Mouse (Mus musculus): ENCODE data around the gene Sohlh1. TPM values are rescaled to one million over a fixed set of nuclear protein-coding genes. Genes with fewer than 3 reads are reported as not detected.
A peak's percentile ranks its signal among the peaks of the same experiment; 100 is the strongest.

The Sohlh1 gene
- polyA plus RNA-seq, 1 experiment from 2014 or later, result not detected

DNA sequence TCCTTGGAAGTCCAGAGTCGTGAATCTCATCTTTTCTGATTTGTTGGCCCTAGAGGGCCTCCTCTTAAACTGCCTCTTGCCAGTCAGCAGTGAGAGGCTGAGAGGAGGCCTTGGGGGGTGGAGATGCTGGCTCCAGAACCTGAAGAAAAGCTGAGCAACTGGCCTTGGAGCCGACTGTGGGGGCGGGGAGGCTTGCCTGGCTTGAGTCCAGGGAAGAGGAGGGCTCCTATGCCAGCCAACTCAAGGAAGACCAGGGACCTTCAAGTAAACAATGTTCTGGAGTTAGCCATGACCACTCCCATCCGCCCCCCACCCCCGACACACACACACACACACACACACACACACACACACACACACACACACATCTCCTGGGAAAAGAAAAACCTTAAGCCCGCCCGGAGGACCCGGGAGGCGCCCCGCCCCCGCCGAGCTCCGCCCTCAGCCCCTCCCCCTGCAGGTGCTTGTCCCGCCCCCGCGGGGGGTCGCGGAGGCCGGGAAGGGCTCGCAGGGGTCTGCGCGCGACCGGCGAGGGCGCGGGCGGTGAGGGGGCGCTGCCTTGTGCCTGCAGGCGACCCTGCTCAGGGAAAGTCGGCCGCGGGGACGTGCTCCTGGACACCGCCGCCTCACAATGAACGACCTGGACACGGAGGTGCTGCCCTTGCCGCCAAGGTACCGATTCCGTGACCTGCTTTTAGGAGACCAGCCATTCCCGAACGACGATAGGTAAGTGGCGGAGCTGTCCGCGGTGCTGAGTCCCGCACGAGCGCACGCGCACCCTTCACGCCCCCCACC lies 16.5 kb upstream of the Sohlh1 start, which contains the start of gene Kcnt1:
Gene Kcnt1 (plus strand): TSS at position 398 of the 795 bp plus-strand sequence.
- WGBS, result 1% methylated on average over 32 of the region's 53 CpGs
- Histone ChIP-seq H3K9me3 (no peaks in the 10 kb centered on the region), H3K4me3 (peak within 1 kb of the TSS; percentile 37), H3K4me2 (peak within 1 kb of the TSS; percentile 84), H3K27ac (no peak within 1 kb of the TSS), H3K36me3 (no peaks in the 10 kb centered on the region), H3K9ac (no peak within 1 kb of the TSS), H3K27me3 (peaks cover 50% of the 10 kb centered on the region), H3K4me1 (peaks cover 14% of the 10 kb centered on the region)
- no peak for ATAC-seq (ENCODE audit: insufficient number of reproducible peaks, low FRiP score, low TSS enrichment, low read depth)

DNA sequence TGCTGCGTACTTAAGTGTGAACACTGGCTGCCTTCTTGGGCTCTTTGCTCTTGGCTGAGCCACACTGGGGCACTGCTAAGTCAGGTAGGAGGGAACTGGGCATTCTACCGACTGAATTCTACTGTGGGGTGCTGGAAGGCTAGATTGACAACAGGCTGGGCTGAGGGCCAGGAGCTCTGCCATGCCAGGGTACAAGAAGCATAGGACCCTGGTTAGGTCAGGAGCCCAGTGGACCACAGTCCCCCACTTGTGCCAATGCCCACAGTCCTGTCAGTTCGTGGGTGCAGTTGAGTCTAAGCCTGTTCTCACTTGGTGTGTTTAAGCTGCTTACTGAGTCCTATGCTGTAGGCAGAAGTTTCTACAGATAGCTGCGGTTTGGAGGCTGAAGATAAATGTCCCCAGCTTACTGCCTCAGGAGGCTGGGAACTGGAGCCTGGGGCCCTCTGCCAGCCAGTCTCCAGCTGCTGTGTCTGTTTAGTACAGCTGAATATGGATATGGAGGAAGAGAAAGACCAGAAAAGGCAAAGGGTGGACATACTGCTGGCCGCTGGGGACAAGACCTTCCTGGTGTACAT lies 15.7 kb upstream of the Sohlh1 start:
- 55% methylated on average over 5 of the region's 5 CpGs for WGBS
- H3K9me3 ChIP-seq, result no peaks in the 10 kb centered on the region
- no peak for ATAC-seq (ENCODE audit: insufficient number of reproducible peaks, low FRiP score, low TSS enrichment, low read depth)
- H3K9ac ChIP-seq, result no peak overlapping the region
- H3K4me2 ChIP-seq, result peak overlapping the region; percentile 84
- H3K4me3 ChIP-seq, result no peak overlapping the region
- H3K27me3 ChIP-seq, result peaks cover 50% of the 10 kb centered on the region
- no peak overlapping the region for H3K27ac ChIP-seq
- no peaks in the 10 kb centered on the region for H3K36me3 ChIP-seq
- H3K4me1 ChIP-seq, result peaks cover 14% of the 10 kb centered on the region

DNA sequence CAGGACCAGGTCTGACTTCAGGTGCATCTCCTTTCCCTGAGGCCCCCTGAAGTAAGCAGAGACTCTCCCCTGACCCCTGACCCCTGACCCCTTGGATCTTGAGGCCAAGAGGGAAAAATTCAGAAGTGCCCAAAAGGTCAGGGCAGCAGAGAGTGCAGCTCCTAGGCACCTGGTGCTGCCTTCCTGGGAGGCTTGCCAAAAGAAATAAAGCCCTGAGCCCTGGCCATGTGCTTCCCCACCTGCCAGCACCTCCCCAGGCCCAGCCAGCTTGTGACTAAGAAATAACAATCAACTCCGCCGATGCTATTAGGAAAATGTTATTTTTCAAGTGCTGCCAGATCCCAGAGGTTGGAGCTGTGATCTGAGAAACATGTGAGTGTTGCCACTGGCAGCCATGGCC lies 15.0 kb upstream of the Sohlh1 start:
- Histone ChIP-seq H3K9ac (no peak overlapping the region), H3K27ac (no peak overlapping the region), H3K4me3 (no peak overlapping the region), H3K9me3 (no peaks in the 10 kb centered on the region), H3K4me2 (no peak overlapping the region), H3K27me3 (peaks cover 47% of the 10 kb centered on the region), H3K36me3 (no peaks in the 10 kb centered on the region), H3K4me1 (peaks cover 14% of the 10 kb centered on the region)
- ATAC-seq (ENCODE audit: insufficient number of reproducible peaks, low FRiP score, low TSS enrichment, low read depth), result no peak
- WGBS, result 50% methylated on average over 2 of the region's 2 CpGs

DNA sequence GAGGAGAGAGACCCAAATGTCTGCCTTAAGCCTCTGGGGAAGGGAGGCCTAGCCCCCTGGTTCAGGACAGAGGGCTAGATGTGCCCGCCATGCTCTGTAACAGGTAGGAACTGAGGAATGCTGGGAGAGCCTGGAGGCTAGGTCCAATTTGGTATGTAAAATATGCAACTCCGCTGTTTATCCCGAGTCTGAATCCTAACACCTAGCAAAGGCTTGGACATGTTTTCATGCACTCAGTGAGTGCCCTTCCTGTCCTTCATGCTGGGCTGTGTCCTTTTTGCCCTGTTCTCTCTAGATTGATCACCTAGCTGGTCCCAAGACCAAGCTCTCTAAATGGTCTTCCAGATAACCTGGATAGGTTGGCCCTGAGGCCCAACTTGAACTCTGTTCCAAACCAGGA lies 12.8 kb upstream of the Sohlh1 start:
- Histone ChIP-seq H3K9ac (no peak overlapping the region), H3K9me3 (no peaks in the 10 kb centered on the region), H3K4me3 (no peak overlapping the region), H3K4me1 (peaks cover 14% of the 10 kb centered on the region), H3K27ac (no peak overlapping the region), H3K4me2 (no peak overlapping the region), H3K36me3 (no peaks in the 10 kb centered on the region), H3K27me3 (peaks cover 28% of the 10 kb centered on the region)
- no peak for ATAC-seq (ENCODE audit: insufficient number of reproducible peaks, low FRiP score, low TSS enrichment, low read depth)
- WGBS, result 66% methylated on average over 3 of the region's 3 CpGs

DNA sequence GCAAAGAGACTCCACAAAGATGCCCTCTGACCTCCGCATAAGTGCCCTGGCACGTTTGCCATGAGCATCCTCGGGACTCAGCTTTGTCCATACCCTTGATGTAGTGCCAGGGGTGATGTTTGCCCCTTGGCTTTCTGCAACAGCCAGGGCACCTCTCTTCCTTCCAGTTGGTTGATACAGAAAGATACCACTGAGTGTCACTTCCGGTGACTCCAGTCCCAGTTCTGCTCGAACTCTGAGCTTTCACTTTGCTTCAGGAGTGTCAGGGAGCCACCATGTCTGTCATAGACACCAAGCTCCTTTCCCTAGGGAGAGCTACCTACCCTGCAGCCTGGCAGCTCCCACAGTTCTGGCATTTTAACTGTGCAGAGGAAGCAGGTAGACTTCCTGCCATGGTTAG lies 7.0 kb upstream of the Sohlh1 start:
- no peak overlapping the region for H3K4me3 ChIP-seq
- H3K4me2 ChIP-seq, result no peak overlapping the region
- H3K9me3 ChIP-seq, result no peaks in the 10 kb centered on the region
- H3K27ac ChIP-seq, result no peak overlapping the region
- no peak for ATAC-seq (ENCODE audit: insufficient number of reproducible peaks, low FRiP score, low TSS enrichment, low read depth)
- 84% methylated on average over 5 of the region's 5 CpGs for WGBS
- H3K4me1 ChIP-seq, result 0 out of 2 replicates have a peak, but pooled peaks cover 5% of the 10 kb centered on the region
- H3K27me3 ChIP-seq, result no peaks in the 10 kb centered on the region
- H3K9ac ChIP-seq, result no peak overlapping the region
- H3K36me3 ChIP-seq, result no peaks in the 10 kb centered on the region

DNA sequence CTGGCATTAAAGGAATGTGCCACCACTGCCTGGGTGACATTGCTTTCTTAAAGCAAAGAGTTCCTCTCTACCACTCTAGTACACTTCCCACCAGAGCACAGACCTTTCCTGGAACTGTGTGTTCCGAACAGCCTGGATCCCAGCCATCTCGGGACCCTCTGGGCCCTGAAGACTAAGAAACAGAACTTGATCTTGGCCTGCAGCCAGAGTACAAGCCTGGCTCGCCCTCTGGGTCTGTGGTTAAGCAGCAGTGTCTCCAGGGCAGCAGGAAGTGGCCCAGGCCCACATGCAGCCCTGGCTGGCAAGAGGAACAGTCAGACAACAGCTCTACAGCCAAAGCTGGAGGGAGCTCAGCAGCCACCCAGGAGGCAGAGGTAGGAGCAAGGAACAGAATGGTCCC lies 5.6 kb upstream of the Sohlh1 start:
- Histone ChIP-seq H3K9me3 (no peaks in the 10 kb centered on the region), H3K27ac (peak overlapping the region; percentile 54), H3K36me3 (no peaks in the 10 kb centered on the region), H3K9ac (no peak overlapping the region), H3K4me1 (0 out of 2 replicates have a peak, but pooled peaks cover 5% of the 10 kb centered on the region), H3K4me3 (no peak overlapping the region), H3K4me2 (no peak overlapping the region), H3K27me3 (no peaks in the 10 kb centered on the region)
- ATAC-seq (ENCODE audit: insufficient number of reproducible peaks, low FRiP score, low TSS enrichment, low read depth), result no peak
- 25% methylated on average over 3 of the region's 3 CpGs for WGBS

DNA sequence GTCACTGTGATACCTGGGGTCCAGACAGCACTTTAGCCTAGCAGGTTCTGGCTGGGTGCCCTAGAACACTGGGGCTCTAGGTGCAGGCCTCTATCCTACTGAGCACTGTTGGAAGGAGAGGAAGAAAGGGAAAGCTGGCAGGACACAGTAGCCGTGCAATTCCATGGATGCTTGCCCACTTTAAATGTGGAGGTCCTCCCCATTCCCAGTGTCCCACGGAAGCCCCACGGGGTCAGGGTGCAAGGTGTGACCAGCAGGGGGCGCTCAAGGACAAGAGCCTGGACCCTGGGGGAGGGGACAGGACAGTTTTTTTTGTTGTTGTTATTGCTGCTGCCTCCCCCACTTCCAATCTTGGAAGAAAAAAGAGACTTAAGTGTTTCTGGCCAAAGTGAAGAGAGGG lies 3.3 kb upstream of the Sohlh1 start:
- H3K27ac ChIP-seq, result no peak overlapping the region

DNA sequence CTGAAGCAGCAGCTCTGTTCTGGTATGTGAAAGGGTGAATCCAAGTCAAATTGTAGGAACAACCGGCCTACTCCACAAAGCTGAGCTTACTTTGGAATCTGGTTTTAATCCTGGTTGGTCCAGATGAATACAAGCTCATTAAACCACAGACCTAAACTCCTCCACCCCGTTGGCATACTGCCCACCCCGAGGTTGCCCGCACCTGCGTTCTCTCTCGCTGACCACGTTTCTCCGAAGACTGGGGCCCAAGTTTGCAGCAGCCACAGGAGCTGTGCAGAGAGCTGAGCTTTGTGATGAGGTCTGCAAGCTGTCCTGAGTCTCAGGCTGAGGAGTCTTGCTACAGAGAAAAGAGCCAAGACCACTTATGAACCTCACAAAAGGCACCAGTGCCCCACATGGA lies 532 bp downstream of the Sohlh1 start:
- 38% methylated on average over 8 of the region's 8 CpGs for WGBS
- Histone ChIP-seq H3K36me3 (no peaks in the 10 kb centered on the region), H3K9me3 (no peaks in the 10 kb centered on the region), H3K4me2 (no peak overlapping the region), H3K27ac (no peak overlapping the region; the same call in 1 of the 2 replicates), H3K4me1 (peaks cover 14% of the 10 kb centered on the region), H3K9ac (no peak overlapping the region), H3K4me3 (no peak overlapping the region), H3K27me3 (no peaks in the 10 kb centered on the region)
- ATAC-seq (ENCODE audit: insufficient number of reproducible peaks, low FRiP score, low TSS enrichment, low read depth), result no peak

More for the DNA sequence above, 3.3 kb upstream of the Sohlh1 start:
- WGBS, result 23% methylated on average over 4 of the region's 4 CpGs
- no peak overlapping the region for H3K4me2 ChIP-seq
- H3K4me3 ChIP-seq, result no peak overlapping the region
- no peaks in the 10 kb centered on the region for H3K36me3 ChIP-seq
- peaks cover 16% of the 10 kb centered on the region for H3K4me1 ChIP-seq
- H3K9ac ChIP-seq, result no peak overlapping the region
- no peaks in the 10 kb centered on the region for H3K9me3 ChIP-seq
- no peak for ATAC-seq (ENCODE audit: insufficient number of reproducible peaks, low FRiP score, low TSS enrichment, low read depth)
- no peaks in the 10 kb centered on the region for H3K27me3 ChIP-seq

DNA sequence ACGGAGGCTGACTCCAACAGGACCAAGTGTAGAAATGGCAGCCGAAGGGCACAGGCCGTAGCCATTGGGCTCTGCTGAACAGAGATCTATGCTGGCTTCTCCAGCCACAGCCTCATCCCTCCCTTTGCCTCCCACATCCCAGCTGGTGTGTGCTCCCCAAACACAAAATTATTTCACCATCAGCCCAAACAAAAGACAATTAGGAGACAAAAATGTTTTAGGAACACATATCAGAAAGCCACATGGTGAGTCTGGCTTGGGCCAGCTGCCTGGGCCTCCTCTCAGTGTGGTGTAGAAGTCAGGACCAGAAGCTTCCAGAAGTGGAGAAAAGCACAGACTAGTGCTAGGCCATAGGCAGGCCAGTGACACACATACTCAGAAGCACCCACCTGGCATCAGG lies 3.0 kb downstream of the Sohlh1 start:
- H3K27ac ChIP-seq, result no peak overlapping the region
- H3K9me3 ChIP-seq, result no peaks in the 10 kb centered on the region
- H3K4me3 ChIP-seq, result no peak overlapping the region
- H3K4me2 ChIP-seq, result no peak overlapping the region
- H3K36me3 ChIP-seq, result no peaks in the 10 kb centered on the region
- H3K27me3 ChIP-seq, result no peaks in the 10 kb centered on the region
- H3K4me1 ChIP-seq, result peaks cover 14% of the 10 kb centered on the region
- no peak for ATAC-seq (ENCODE audit: insufficient number of reproducible peaks, low FRiP score, low TSS enrichment, low read depth)
- WGBS, result 89% methylated on average over 3 of the region's 3 CpGs
- no peak overlapping the region for H3K9ac ChIP-seq

DNA sequence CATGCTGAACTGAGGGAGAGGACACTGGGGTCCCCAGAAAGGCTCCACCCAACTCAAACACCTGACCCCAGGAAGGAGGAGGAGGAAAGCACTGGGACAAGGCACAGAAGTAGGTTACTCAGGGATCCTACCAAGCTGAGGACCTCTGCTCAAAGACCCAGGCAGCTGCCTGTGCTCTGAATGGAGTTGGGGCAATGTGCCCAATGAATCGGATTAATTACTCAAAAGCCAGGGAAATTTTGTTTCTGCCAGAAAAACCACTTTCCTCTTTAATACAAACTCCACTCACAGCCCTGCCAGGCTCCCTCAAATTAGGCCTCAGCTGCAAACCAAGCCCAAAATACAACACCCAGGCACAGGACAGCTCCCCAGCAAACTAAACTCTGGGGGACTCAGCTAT lies 4.3 kb downstream of the Sohlh1 start:
- no peaks in the 10 kb centered on the region for H3K9me3 ChIP-seq
- no peak overlapping the region for H3K4me3 ChIP-seq
- H3K9ac ChIP-seq, result no peak overlapping the region
- no peaks in the 10 kb centered on the region for H3K27me3 ChIP-seq
- WGBS, result 44% methylated on average over 1 of the region's 1 CpGs
- no peak overlapping the region for H3K4me2 ChIP-seq
- ATAC-seq (ENCODE audit: insufficient number of reproducible peaks, low FRiP score, low TSS enrichment, low read depth), result no peak
- H3K4me1 ChIP-seq, result peaks cover 14% of the 10 kb centered on the region
- no peaks in the 10 kb centered on the region for H3K36me3 ChIP-seq
- H3K27ac ChIP-seq, result no peak overlapping the region

DNA sequence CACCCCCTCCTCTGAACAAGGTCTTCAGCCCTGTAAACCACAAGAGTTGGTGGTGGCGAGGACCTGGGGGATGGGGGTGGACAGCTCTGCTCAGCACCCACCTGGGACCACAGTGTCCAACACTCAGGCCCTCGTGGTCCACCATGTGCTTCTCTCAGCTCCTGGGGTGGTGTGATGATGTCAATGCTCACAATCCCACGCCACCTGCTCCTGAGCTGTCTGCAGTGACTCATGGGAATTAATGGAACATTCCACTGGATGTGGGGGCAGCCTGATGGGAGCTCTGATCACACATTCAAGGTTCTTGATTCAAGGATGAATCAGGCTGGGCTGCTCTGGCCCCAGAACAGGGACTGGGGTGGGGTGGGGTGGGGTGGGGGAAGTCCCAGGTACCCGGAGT lies 4.9 kb downstream of the Sohlh1 start:
- Histone ChIP-seq H3K36me3 (no peaks in the 10 kb centered on the region), H3K9me3 (no peaks in the 10 kb centered on the region), H3K4me2 (no peak overlapping the region), H3K4me1 (peaks cover 14% of the 10 kb centered on the region), H3K27me3 (0 out of 2 replicates have a peak, but pooled peaks cover under 1% of the 10 kb centered on the region), H3K9ac (no peak overlapping the region), H3K4me3 (no peak overlapping the region), H3K27ac (no peak overlapping the region)
- WGBS, result 48% methylated on average over 4 of the region's 4 CpGs
- no peak for ATAC-seq (ENCODE audit: insufficient number of reproducible peaks, low FRiP score, low TSS enrichment, low read depth)

DNA sequence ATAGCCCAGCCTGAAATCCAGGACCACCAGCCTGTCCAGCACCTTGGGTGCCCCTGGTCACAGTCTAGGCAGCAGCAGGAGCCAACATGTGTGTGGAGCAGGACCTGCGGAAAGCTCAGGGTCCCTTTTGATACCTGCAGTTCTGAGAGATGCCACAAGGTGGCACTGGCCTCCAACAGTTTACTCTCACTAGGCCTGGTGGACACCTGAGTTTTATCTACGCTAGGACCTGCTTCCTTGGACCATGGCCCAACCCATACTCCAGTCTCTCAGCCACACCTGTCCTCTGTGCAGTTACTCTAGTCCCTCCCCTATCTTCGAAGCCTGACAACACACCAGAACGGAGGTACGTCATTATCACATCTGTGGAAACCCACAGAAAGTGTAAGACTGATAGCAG lies 10.8 kb downstream of the Sohlh1 start:
- no peak for ATAC-seq (ENCODE audit: insufficient number of reproducible peaks, low FRiP score, low TSS enrichment, low read depth)
- H3K4me2 ChIP-seq, result no peak overlapping the region
- 38% methylated on average over 5 of the region's 5 CpGs for WGBS
- 0 out of 2 replicates have a peak, but pooled peaks cover 3% of the 10 kb centered on the region for H3K27me3 ChIP-seq
- H3K9ac ChIP-seq, result no peak overlapping the region
- no peaks in the 10 kb centered on the region for H3K9me3 ChIP-seq
- H3K36me3 ChIP-seq, result no peaks in the 10 kb centered on the region
- no peak overlapping the region for H3K4me3 ChIP-seq
- no peak overlapping the region for H3K27ac ChIP-seq
- H3K4me1 ChIP-seq, result no peaks in the 10 kb centered on the region
